Mouse (Mus musculus) liver, embryonic 11.5 days (tissue): Measurements from ENCODE around the gene Itpr3. TPM values are rescaled to one million over a fixed set of nuclear protein-coding genes. Genes with fewer than 3 reads are reported as not detected.

Experiments used
- ATAC-seq: fragments of 200-750 bp; cut with Nextera tagmentation; replicated peaks from 2 replicates; pipeline ENCODE4 v1.8.0; 2017; ENCODE audit warnings: moderate number of reproducible peaks, mild to moderate bottlenecking, moderate TSS enrichment, moderate library complexity; ENCODE audit not compliant: low FRiP score
- DNase-seq: peaks from one replicate; pipeline ENCODE4 v3.0.0-alpha.2; 2017; ENCODE audit warnings: low spot score
- H3K27ac ChIP-seq: fragments of 300-500 bp; sonication (generic); 2 replicates; pipeline ENCODE4 v1.5.1; 2014; ENCODE audit warnings: mild to moderate bottlenecking, low read depth, low read length, control low read depth
- H3K27me3 ChIP-seq: fragments of 300-500 bp; sonication (generic); replicated peaks from 2 replicates; pipeline ENCODE4 v1.6.1; 2014; ENCODE audit warnings: low read length, mixed read lengths; ENCODE audit not compliant: control insufficient read depth, insufficient read depth
- H3K36me3 ChIP-seq: fragments of 300-500 bp; sonication (generic); 2 replicates; pipeline ENCODE4 v1.6.1; 2014; ENCODE audit warnings: mild to moderate bottlenecking, low read length, moderate library complexity, mixed read lengths; ENCODE audit not compliant: control insufficient read depth, insufficient read depth
- H3K4me1 ChIP-seq: fragments of 300-500 bp; sonication (generic); replicated peaks from 2 replicates; pipeline ENCODE4 v1.6.1; 2014; ENCODE audit warnings: low read length, mixed read lengths; ENCODE audit not compliant: control insufficient read depth, insufficient read depth
- H3K4me2 ChIP-seq: fragments of 300-500 bp; sonication (generic); 2 replicates; pipeline ENCODE4 v1.6.1; 2014; ENCODE audit warnings: mild to moderate bottlenecking, control low read depth, moderate library complexity
- H3K4me3 ChIP-seq: fragments of 300-500 bp; sonication (generic); 2 replicates; pipeline ENCODE4 v1.5.1; 2014; ENCODE audit warnings: low read depth, low read length, control low read depth
- H3K9ac ChIP-seq: fragments of 300-500 bp; sonication (generic); 2 replicates; pipeline ENCODE4 v1.6.1; 2014; ENCODE audit warnings: low read depth, low read length, control low read depth
- H3K9me3 ChIP-seq: fragments of 300-500 bp; sonication (generic); 2 replicates; pipeline ENCODE4 v1.6.1; 2016; ENCODE audit warnings: low read length, inconsistent platforms, mixed read lengths; ENCODE audit not compliant: control insufficient read depth
- WGBS: fragments of 180-500 bp; shearing (Covaris S2); extraction: QIAGEN DNeasy Blood & Tissue Kit; methylation state at CpG from one replicate; pipeline ENCODE4 v1.1.7; 2014; 5-methylcytosine and 5-hydroxymethylcytosine counted together
- polyA plus RNA-seq: library from polyadenylated mRNA; unstranded; fragments of >200 nt; fragmentation: Nextera tagmentation; extraction: Ambion mirVana; gene quantifications from 2 replicates; pipeline ENCODE4 v1.2.1, GENCODE M21; 2014

Itpr3 gene
- polyA plus RNA-seq, 1 experiment from 2014 or later, result 2.0 TPM

DNA sequence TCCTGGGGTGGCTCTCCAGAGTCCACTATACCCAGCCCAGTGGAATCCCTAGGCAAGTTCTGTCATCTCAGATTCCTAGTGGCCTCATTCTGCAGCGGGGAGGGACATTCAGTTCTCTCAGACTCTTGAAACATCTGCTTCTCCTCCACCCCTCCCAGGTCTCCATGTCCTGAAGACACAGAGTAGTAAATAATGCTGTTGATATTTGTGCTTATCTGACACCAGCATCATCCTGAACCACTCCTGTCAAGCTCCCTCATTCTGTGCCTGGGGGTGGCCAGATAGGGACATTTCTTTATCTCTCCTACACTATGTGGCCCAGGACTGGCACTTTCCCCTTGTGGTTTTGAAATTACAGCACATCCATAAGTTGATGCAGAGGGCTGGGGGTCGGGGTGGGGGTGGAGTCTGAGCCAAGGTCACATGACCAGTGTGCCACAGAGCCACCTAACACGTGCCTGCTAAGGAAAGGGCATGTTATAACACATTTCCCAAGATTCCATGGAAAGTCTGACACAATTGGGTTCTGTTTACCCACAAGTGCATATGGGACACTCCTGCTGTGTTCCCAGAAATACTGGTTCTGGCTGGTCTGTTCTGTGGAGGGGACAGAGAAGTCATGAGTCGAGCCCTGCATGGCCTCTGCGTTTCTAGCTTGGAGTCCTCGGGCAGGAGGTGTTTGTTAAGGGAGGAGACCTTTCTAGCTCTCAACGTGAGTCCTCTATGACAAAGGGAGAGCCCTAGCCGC is 96.0 kb downstream of the Itpr3 start:
- 36% methylated on average over 8 of the region's 8 CpGs for WGBS
- H3K36me3 ChIP-seq, result no peaks in the 10 kb centered on the region
- H3K4me2 ChIP-seq, result peak overlapping the region; percentile 45
- ATAC-seq, result peak; percentile 96
- H3K9me3 ChIP-seq, result no peaks in the 10 kb centered on the region
- H3K4me1 ChIP-seq, result peaks cover 35% of the 10 kb centered on the region
- peak overlapping the region; percentile 91 for H3K27ac ChIP-seq
- H3K27me3 ChIP-seq, result no peaks in the 10 kb centered on the region; the same call in 1 of the 2 replicates
- H3K9ac ChIP-seq, result peak overlapping the region; percentile 57
- peak; percentile 62 for DNase-seq
- no peak overlapping the region for H3K4me3 ChIP-seq

GRCm38 (mm10) chr17:27153773-27154193 is 96.7 kb downstream of the Itpr3 start:
- peak overlapping the region; percentile 91 for H3K27ac ChIP-seq
- H3K27me3 ChIP-seq, result no peaks in the 10 kb centered on the region; the same call in 1 of the 2 replicates
- peak overlapping the region; percentile 57 for H3K9ac ChIP-seq
- H3K4me2 ChIP-seq, result no peak overlapping the region
- peaks cover 35% of the 10 kb centered on the region for H3K4me1 ChIP-seq
- DNase-seq (no peak), ATAC-seq (no peak)
- no peaks in the 10 kb centered on the region for H3K9me3 ChIP-seq
- no peak overlapping the region for H3K4me3 ChIP-seq
- 69% methylated on average over 9 of the region's 9 CpGs for WGBS
- H3K36me3 ChIP-seq, result no peaks in the 10 kb centered on the region

GRCm38 (mm10) chr17:27154256-27154655 is 97.2 kb downstream of the Itpr3 start:
- H3K36me3 ChIP-seq, result no peaks in the 10 kb centered on the region
- peaks cover 35% of the 10 kb centered on the region for H3K4me1 ChIP-seq
- H3K27ac ChIP-seq, result no peak overlapping the region
- H3K9me3 ChIP-seq, result no peaks in the 10 kb centered on the region
- DNase-seq (no peak), ATAC-seq (no peak)
- H3K4me3 ChIP-seq, result no peak overlapping the region
- no peak overlapping the region for H3K4me2 ChIP-seq
- WGBS, result 92% methylated on average over 14 of the region's 14 CpGs
- H3K9ac ChIP-seq, result 0 out of 2 replicates have a peak overlapping the region, but pooled peaks have one; percentile 57
- no peaks in the 10 kb centered on the region; the same call in 1 of the 2 replicates for H3K27me3 ChIP-seq

- no peak overlapping the region for H3K9ac ChIP-seq
- no peaks in the 10 kb centered on the region for H3K36me3 ChIP-seq
- ATAC-seq (no peak), DNase-seq (no peak)
- no peak overlapping the region for H3K27ac ChIP-seq
- H3K9me3 ChIP-seq, result no peaks in the 10 kb centered on the region
- no peak overlapping the region for H3K4me3 ChIP-seq
- WGBS, result 70% methylated on average over 6 of the region's 6 CpGs
- no peaks in the 10 kb centered on the region for H3K27me3 ChIP-seq
- H3K4me2 ChIP-seq, result no peak overlapping the region
- peaks cover 35% of the 10 kb centered on the region for H3K4me1 ChIP-seq
Measured at GRCm38 (mm10) chr17:27154881-27155280, 97.8 kb downstream of the Itpr3 start.

GRCm38 (mm10) chr17:27155752-27156151 is 98.6 kb downstream of the Itpr3 start:
- no peak overlapping the region for H3K9ac ChIP-seq
- H3K4me3 ChIP-seq, result no peak overlapping the region
- no peak overlapping the region for H3K27ac ChIP-seq
- no peak for DNase-seq
- ATAC-seq, result no peak
- peaks cover 32% of the 10 kb centered on the region for H3K4me1 ChIP-seq
- H3K27me3 ChIP-seq, result no peaks in the 10 kb centered on the region
- no peak overlapping the region for H3K4me2 ChIP-seq
- no peaks in the 10 kb centered on the region for H3K36me3 ChIP-seq
- WGBS, result 83% methylated on average over 8 of the region's 8 CpGs
- no peaks in the 10 kb centered on the region for H3K9me3 ChIP-seq

DNA sequence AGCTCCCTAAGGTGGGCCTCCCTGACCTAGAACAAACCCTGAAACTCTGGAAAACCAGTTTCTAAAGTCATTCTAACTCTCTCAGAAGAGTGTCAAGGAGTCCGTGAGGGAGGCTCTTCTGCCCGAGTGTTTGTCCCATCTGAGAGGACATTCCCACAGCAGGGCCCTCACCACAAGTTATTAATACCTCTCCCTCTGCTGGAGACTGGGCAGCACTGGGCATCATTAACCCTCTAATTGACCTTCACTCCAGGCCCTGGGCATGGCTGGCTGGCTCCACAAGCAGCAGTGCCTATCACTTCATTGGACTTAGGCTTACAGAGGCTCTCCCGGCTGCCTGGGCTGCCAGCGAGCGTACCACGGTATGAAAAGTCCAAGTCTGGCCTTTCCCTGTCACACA is 101.3 kb downstream of the Itpr3 start:
- Histone ChIP-seq H3K4me3 (no peak overlapping the region), H3K27ac (no peak overlapping the region), H3K9ac (no peak overlapping the region; the same call in 1 of the 2 replicates), H3K4me1 (peaks cover 12% of the 10 kb centered on the region), H3K27me3 (no peaks in the 10 kb centered on the region), H3K36me3 (no peaks in the 10 kb centered on the region), H3K4me2 (no peak overlapping the region), H3K9me3 (no peaks in the 10 kb centered on the region)
- DNase-seq (no peak), ATAC-seq (no peak)
- 85% methylated on average over 6 of the region's 6 CpGs for WGBS

- no peaks in the 10 kb centered on the region for H3K36me3 ChIP-seq
- DNase-seq (no peak), ATAC-seq (no peak)
- peaks cover 5% of the 10 kb centered on the region; the same call in 1 of the 2 replicates for H3K4me1 ChIP-seq
- no peaks in the 10 kb centered on the region for H3K9me3 ChIP-seq
- no peak overlapping the region for H3K9ac ChIP-seq
- H3K27me3 ChIP-seq, result no peaks in the 10 kb centered on the region
- no peak overlapping the region for H3K4me3 ChIP-seq
- no peak overlapping the region for H3K27ac ChIP-seq
- no peak overlapping the region for H3K4me2 ChIP-seq
- WGBS, result 68% methylated on average over 7 of the region's 7 CpGs
Measured at GRCm38 (mm10) chr17:27159169-27159568, 102.1 kb downstream of the Itpr3 start.

DNA sequence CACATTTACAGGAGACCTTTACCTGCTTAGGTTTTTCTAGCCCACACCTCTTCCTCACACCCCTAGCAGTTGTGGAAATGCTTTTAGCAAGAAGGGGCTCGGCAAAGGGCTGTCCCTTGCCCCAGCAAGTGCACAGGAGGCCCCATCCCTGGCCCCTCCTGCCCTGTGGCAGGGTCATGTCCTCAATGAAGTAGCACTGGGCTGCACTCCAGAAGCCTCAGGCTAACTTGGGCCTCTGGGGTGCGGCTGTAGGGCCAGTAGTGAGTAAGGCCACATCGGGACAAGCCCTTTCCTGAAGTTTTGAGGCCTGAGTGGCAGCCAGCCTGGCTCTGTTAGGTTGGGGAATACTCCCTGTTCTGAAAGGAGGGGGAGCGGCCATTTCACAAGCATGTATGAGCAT is 103.8 kb downstream of the Itpr3 start:
- Histone ChIP-seq H3K9me3 (no peaks in the 10 kb centered on the region), H3K27me3 (no peaks in the 10 kb centered on the region), H3K27ac (no peak overlapping the region), H3K4me3 (no peak overlapping the region), H3K4me2 (no peak overlapping the region), H3K36me3 (no peaks in the 10 kb centered on the region), H3K4me1 (no peaks in the 10 kb centered on the region; the same call in 1 of the 2 replicates), H3K9ac (no peak overlapping the region)
- WGBS, result 77% methylated on average over 4 of the region's 4 CpGs
- ATAC-seq, result no peak
- DNase-seq, result no peak
